Mouse (Mus musculus): ENCODE data around the gene Zfp39. TPM values are rescaled to one million over a fixed set of nuclear protein-coding genes. Genes with fewer than 3 reads are reported as not detected.
A peak's percentile ranks its signal among the peaks of the same experiment; 100 is the strongest.

Zfp39 gene
- 4.3 and 4.7 TPM in 2 replicates for polyA plus RNA-seq (2016; fragmentation: Nextera tagmentation; extraction: Ambion mirVana)

GRCm38 (mm10) chr11:58903511-58904409 is at the start of gene Zfp39:
Zfp39 (minus strand) TSS chr11:58904225.
- H3K9me3 ChIP-seq = no peaks in the 10 kb centered on the region
- peaks cover 34% of the 10 kb centered on the region for H3K36me3 ChIP-seq
- H3K27ac ChIP-seq = peak within 1 kb of the TSS; percentile 96
- peaks cover 13% of the 10 kb centered on the region for H3K4me1 ChIP-seq (replicated peaks)
- peak within 1 kb of the TSS; percentile 80 for H3K4me3 ChIP-seq
- H3K27me3 ChIP-seq (ENCODE audit: insufficient read depth, poor library complexity, severe bottlenecking) = no peaks in the 10 kb centered on the region
- under 1% methylated on average over 40 of the region's 40 CpGs for WGBS
- peak; percentile 97 for DNase-seq (ENCODE audit: low spot score)

GRCm38 (mm10) chr11:58953351-58954169 is 49.5 kb upstream of the Zfp39 start:
- peak overlapping the region; percentile 89 for H3K4me3 ChIP-seq
- under 1% methylated on average over 33 of the region's 33 CpGs for WGBS
- peaks cover 14% of the 10 kb centered on the region for H3K36me3 ChIP-seq
- peaks cover 42% of the 10 kb centered on the region for H3K4me1 ChIP-seq (replicated peaks)
- no peaks in the 10 kb centered on the region for H3K9me3 ChIP-seq
- peak; percentile 68 for DNase-seq (ENCODE audit: low spot score)
- peak overlapping the region; percentile 97 for H3K27ac ChIP-seq
- H3K27me3 ChIP-seq (ENCODE audit: insufficient read depth, poor library complexity, severe bottlenecking) = peaks cover 8% of the 10 kb centered on the region

DNA sequence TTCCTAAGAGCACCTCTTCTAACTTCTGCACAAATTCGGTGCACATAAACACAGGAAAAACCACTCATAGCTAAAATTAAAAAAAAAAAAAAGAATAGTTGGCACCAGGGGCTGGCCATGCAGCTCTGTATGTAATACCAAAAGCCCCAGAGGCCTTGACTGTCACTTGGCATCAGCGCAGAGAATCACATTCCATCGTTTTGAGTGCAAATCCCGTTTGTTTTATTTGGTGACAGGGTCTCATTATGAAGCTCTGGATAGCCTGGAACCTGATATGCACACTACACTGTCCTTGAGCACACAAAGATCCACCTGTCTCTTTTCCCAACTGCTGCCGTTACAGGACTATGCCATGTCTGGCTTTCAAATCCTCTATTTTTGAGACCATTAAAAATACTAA is 47.2 kb upstream of the Zfp39 start:
- no peaks in the 10 kb centered on the region for H3K9me3 ChIP-seq
- peaks cover 36% of the 10 kb centered on the region for H3K4me1 ChIP-seq (replicated peaks)
- no peak overlapping the region for H3K27ac ChIP-seq
- peaks cover 7% of the 10 kb centered on the region; the same call in 1 of the 2 replicates for H3K27me3 ChIP-seq (ENCODE audit: insufficient read depth, poor library complexity, severe bottlenecking)
- H3K4me3 ChIP-seq = no peak overlapping the region
- no peak for DNase-seq (ENCODE audit: low spot score)
- 75% methylated on average over 5 of the region's 5 CpGs for WGBS
- no peaks in the 10 kb centered on the region for H3K36me3 ChIP-seq

GRCm38 (mm10) chr11:58949480-58950431 is 45.7 kb upstream of the Zfp39 start:
- DNase-seq (ENCODE audit: low spot score) = peak; percentile 66
- H3K27me3 ChIP-seq (ENCODE audit: insufficient read depth, poor library complexity, severe bottlenecking) = peaks cover 14% of the 10 kb centered on the region; the same call in 1 of the 2 replicates
- H3K4me3 ChIP-seq = peak overlapping the region; percentile 68
- H3K4me1 ChIP-seq (replicated peaks) = peaks cover 29% of the 10 kb centered on the region
- WGBS = 5% methylated on average over 20 of the region's 20 CpGs
- no peaks in the 10 kb centered on the region for H3K36me3 ChIP-seq
- peak overlapping the region; percentile 95 for H3K27ac ChIP-seq
- H3K9me3 ChIP-seq = no peaks in the 10 kb centered on the region

GRCm38 (mm10) chr11:58948542-58949479 is 44.8 kb upstream of the Zfp39 start, which contains the start of gene Hist3h2ba:
Hist3h2ba (plus strand) TSS chr11:58948920.
- Histone ChIP-seq H3K9me3 (no peaks in the 10 kb centered on the region), H3K4me3 (peak within 1 kb of the TSS; percentile 68), H3K4me1 (replicated peaks) (peaks cover 28% of the 10 kb centered on the region), H3K36me3 (no peaks in the 10 kb centered on the region), H3K27ac (peak within 1 kb of the TSS; percentile 95), H3K27me3 (ENCODE audit: insufficient read depth, poor library complexity, severe bottlenecking) (peaks cover 14% of the 10 kb centered on the region)
- peak; percentile 78 for DNase-seq (ENCODE audit: low spot score)
- under 1% methylated on average over 48 of the region's 48 CpGs for WGBS

DNA sequence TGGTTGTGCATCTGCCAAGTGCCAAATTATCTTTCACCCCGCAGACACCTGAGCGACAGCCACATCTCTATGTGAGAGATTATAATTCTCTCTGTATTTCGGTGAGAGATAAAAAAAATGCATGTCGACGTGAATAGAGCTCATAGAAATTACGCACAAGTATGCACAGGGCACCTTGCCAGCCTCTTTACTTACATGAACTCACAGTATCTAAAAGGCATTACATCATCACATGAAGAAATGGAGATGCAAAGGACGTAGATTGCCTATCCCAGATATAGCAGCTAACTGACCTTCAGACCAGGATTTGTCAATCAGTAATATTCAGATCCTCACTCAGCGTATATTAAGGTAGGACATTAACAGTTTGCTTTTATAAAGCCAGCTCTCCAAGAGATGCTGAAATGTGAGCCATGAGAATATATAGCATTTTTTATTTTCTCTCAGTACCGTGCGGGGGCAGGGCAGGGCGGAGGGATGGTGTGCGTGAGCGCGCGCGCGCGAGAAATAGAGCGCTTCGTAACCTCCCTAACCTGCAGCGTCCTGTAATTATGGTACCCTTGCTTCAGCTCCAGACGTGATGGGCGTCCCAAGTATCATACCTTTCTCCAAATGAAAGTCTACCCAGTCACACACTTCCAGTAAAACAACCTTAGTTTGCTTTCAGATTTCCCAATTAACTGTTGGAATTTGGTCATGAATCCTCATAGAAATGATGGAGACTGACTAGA is 43.9 kb upstream of the Zfp39 start:
- Histone ChIP-seq H3K27ac (peak overlapping the region; percentile 95), H3K9me3 (no peaks in the 10 kb centered on the region), H3K4me1 (replicated peaks) (peaks cover 20% of the 10 kb centered on the region), H3K36me3 (no peaks in the 10 kb centered on the region), H3K4me3 (peak overlapping the region; percentile 68), H3K27me3 (ENCODE audit: insufficient read depth, poor library complexity, severe bottlenecking) (peaks cover 14% of the 10 kb centered on the region)
- DNase-seq (ENCODE audit: low spot score) = no peak
- WGBS = 21% methylated on average over 23 of the region's 23 CpGs

GRCm38 (mm10) chr11:58947306-58947705 is 43.3 kb upstream of the Zfp39 start:
- H3K9me3 ChIP-seq = no peaks in the 10 kb centered on the region
- no peak overlapping the region; the same call in 1 of the 2 replicates for H3K4me3 ChIP-seq
- no peak for DNase-seq (ENCODE audit: low spot score)
- peaks cover 17% of the 10 kb centered on the region for H3K4me1 ChIP-seq (replicated peaks)
- H3K27ac ChIP-seq = 0 out of 2 replicates have a peak overlapping the region, but pooled peaks have one; percentile 24
- H3K27me3 ChIP-seq (ENCODE audit: insufficient read depth, poor library complexity, severe bottlenecking) = peaks cover 14% of the 10 kb centered on the region
- H3K36me3 ChIP-seq = no peaks in the 10 kb centered on the region
- 83% methylated on average over 3 of the region's 3 CpGs for WGBS

DNA sequence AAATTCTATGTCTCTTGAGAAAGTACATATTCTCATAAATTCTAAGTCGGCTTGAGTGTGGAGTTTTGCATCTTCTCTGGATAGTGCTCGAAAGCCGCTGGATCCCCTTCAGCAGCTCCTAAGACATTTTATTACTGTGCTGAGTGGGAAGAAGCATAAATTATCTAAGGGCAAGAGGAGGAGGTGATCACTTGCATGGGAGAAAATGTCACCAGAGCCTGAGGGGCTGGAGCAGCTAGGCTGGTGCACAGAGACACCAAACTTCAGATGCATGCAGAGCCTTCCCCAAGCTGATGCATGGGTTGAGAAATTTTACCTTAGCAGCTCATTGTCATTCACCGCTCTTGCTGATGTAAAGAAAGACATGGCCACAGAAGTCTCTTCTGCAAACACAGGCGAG is 40.1 kb upstream of the Zfp39 start:
- Histone ChIP-seq H3K4me1 (replicated peaks) (peaks cover 16% of the 10 kb centered on the region), H3K27ac (no peak overlapping the region), H3K36me3 (no peaks in the 10 kb centered on the region), H3K9me3 (no peaks in the 10 kb centered on the region), H3K4me3 (no peak overlapping the region), H3K27me3 (ENCODE audit: insufficient read depth, poor library complexity, severe bottlenecking) (peaks cover 8% of the 10 kb centered on the region)
- WGBS = 83% methylated on average over 5 of the region's 5 CpGs
- no peak for DNase-seq (ENCODE audit: low spot score)

DNA sequence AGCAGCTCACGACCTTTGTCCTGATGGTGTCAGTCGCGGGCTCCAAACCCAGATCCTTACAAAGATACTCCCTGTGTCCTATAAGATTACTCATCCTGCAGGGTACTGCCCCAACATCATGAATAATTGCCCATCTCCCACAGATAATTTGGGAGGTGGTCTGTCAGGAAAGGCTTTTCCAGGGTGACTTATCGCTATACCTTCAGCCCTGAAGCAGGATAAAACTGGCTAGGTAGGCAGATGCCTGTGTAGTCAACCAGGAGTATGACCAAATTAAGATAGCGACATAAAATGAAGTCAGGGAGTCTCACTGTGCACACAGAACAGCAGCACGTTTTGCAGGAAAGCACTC is 35.0 kb upstream of the Zfp39 start:
- DNase-seq (ENCODE audit: low spot score) = no peak
- Histone ChIP-seq H3K27ac (peak overlapping the region; percentile 96), H3K27me3 (ENCODE audit: insufficient read depth, poor library complexity, severe bottlenecking) (no peaks in the 10 kb centered on the region; the same call in 1 of the 2 replicates), H3K36me3 (peaks cover 31% of the 10 kb centered on the region), H3K4me3 (peak overlapping the region; percentile 98), H3K4me1 (replicated peaks) (peaks cover 38% of the 10 kb centered on the region), H3K9me3 (no peaks in the 10 kb centered on the region)
- 18% methylated on average over 6 of the region's 6 CpGs for WGBS

DNA sequence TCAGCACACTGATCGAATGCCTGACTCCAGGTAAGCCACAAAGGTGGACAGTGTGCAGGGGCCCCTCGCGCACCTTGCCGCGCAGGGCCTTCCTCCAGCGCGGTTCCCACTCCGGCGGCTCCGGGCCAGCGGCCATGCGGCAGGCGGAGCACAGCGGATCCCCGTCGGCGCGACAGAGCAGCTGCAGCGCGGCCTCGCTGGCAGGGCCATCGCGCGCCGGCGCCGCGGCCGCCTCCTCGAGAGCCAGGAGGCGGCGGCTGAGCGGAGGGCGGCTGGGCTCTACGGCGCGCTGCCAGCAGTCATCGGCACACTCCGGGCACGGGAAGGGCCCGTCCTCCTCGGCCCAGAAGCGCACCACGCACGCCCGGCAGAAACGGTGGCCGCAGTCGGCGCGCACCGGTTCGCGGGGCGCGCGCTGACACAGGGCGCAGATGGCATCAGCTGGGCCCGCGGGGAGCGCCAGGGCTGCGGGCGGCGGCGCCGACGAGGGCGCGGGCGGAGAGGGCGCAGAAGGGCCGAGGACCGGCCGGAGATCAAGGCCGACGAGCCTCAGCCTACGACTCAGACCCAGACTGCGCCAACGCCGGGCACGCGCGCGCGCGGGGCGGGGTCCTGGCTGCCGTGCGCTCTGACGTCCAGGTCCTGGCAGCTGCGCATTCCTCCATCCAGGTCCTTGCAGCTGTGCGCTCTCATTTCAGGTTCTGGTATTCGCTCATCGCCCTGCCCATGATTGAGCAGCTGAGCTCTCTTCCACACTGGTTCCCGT is 34.5 kb upstream of the Zfp39 start, which contains the start of gene Rnf187:
TSS of gene Rnf187 (minus strand) at position 595 of the 766 bp plus-strand sequence.
- H3K4me3 ChIP-seq = peak within 1 kb of the TSS; percentile 98
- no peaks in the 10 kb centered on the region; the same call in 1 of the 2 replicates for H3K27me3 ChIP-seq (ENCODE audit: insufficient read depth, poor library complexity, severe bottlenecking)
- no peaks in the 10 kb centered on the region for H3K9me3 ChIP-seq
- H3K4me1 ChIP-seq (replicated peaks) = peaks cover 38% of the 10 kb centered on the region
- H3K27ac ChIP-seq = peak within 1 kb of the TSS; percentile 96
- WGBS = under 1% methylated on average over 95 of the region's 95 CpGs
- DNase-seq (ENCODE audit: low spot score) = peak; percentile 93
- peaks cover 36% of the 10 kb centered on the region for H3K36me3 ChIP-seq
